Mouse (Mus musculus): Measurements from ENCODE around the gene Rpl39.

The Rpl39 gene

GRCm38 (mm10) chrX:37063902-37064301, 21.3 kb downstream of the Rpl39 start:
- no peak for DNase-seq

- DNase-seq = no peak
Measured at GRCm38 (mm10) chrX:37048890-37049823, 36.0 kb downstream of the Rpl39 start.

- no peak for DNase-seq
Measured at GRCm38 (mm10) chrX:37048066-37048889, 36.9 kb downstream of the Rpl39 start, which contains the start of gene Sowahd. Gene Sowahd (plus strand): TSS chrX:37048845.

GRCm38 (mm10) chrX:37042726-37043125, 42.5 kb downstream of the Rpl39 start:
- DNase-seq = peak; percentile 51

All from thymus, postnatal 25 days (tissue).